Mouse (Mus musculus): ENCODE data around the gene Actl6a. TPM values are rescaled to one million over a fixed set of nuclear protein-coding genes. Genes with fewer than 3 reads are reported as not detected.
"Not testable (repeated sequence)": the region's sequence is repeated elsewhere in the genome, so short reads cannot be mapped to it uniquely, and the experiment has no call there.

Actl6a gene
- polyA plus RNA-seq, 1 experiment = 23.6 TPM

GRCm38 (mm10) chr3:32709388-32709787, 3.3 kb downstream of the Actl6a start:
- H3K4me1 ChIP-seq (ENCODE audit: control insufficient read depth, insufficient read depth, insufficient read length, low read length) = no peaks in the 10 kb centered on the region
- peak overlapping the region; percentile 89 for H3K4me3 ChIP-seq (ENCODE audit: insufficient read depth, low read depth, low read length)
- H3K27ac ChIP-seq (replicated peaks; ENCODE audit: low read depth, low read length) = peak overlapping the region; percentile 72

- Histone ChIP-seq H3K27ac (replicated peaks; ENCODE audit: low read depth, low read length) (no peak overlapping the region), H3K4me1 (ENCODE audit: control insufficient read depth, insufficient read depth, insufficient read length, low read length) (no peaks in the 10 kb centered on the region), H3K4me3 (ENCODE audit: insufficient read depth, low read depth, low read length) (no peak overlapping the region)
Measured at GRCm38 (mm10) chr3:32713711-32714110, 7.6 kb downstream of the Actl6a start.

- H3K4me1 ChIP-seq (ENCODE audit: control insufficient read depth, insufficient read depth, insufficient read length, low read length); H3K27ac ChIP-seq (replicated peaks; ENCODE audit: low read depth, low read length); H3K4me3 ChIP-seq (ENCODE audit: insufficient read depth, low read depth, low read length): not testable (repeated sequence)
Measured at GRCm38 (mm10) chr3:32717403-32717802, 11.3 kb downstream of the Actl6a start.

GRCm38 (mm10) chr3:32718271-32718670, 12.2 kb downstream of the Actl6a start:
- Histone ChIP-seq H3K4me1 (ENCODE audit: control insufficient read depth, insufficient read depth, insufficient read length, low read length) (no peaks in the 10 kb centered on the region), H3K4me3 (ENCODE audit: insufficient read depth, low read depth, low read length) (no peak overlapping the region), H3K27ac (replicated peaks; ENCODE audit: low read depth, low read length) (no peak overlapping the region)

GRCm38 (mm10) chr3:32724191-32724590, 18.1 kb downstream of the Actl6a start:
- Histone ChIP-seq H3K27ac (replicated peaks; ENCODE audit: low read depth, low read length) (no peak overlapping the region), H3K4me3 (ENCODE audit: insufficient read depth, low read depth, low read length) (no peak overlapping the region), H3K4me1 (ENCODE audit: control insufficient read depth, insufficient read depth, insufficient read length, low read length) (no peaks in the 10 kb centered on the region)

GRCm38 (mm10) chr3:32725951-32726350, 19.9 kb downstream of the Actl6a start:
- no peak overlapping the region for H3K4me3 ChIP-seq (ENCODE audit: insufficient read depth, low read depth, low read length)
- H3K4me1 ChIP-seq (ENCODE audit: control insufficient read depth, insufficient read depth, insufficient read length, low read length) = no peaks in the 10 kb centered on the region
- H3K27ac ChIP-seq (replicated peaks; ENCODE audit: low read depth, low read length) = no peak overlapping the region

GRCm38 (mm10) chr3:32727861-32728260, 21.8 kb downstream of the Actl6a start:
- H3K4me3 ChIP-seq (ENCODE audit: insufficient read depth, low read depth, low read length) = no peak overlapping the region
- H3K4me1 ChIP-seq (ENCODE audit: control insufficient read depth, insufficient read depth, insufficient read length, low read length) = no peaks in the 10 kb centered on the region
- no peak overlapping the region for H3K27ac ChIP-seq (replicated peaks; ENCODE audit: low read depth, low read length)

GRCm38 (mm10) chr3:32736244-32737171, 30.4 kb downstream of the Actl6a start, which contains the start of gene Ndufb5:
TSS of gene Ndufb5 (plus strand) at chr3:32736990.
- Histone ChIP-seq H3K4me1 (ENCODE audit: control insufficient read depth, insufficient read depth, insufficient read length, low read length) (peaks cover 11% of the 10 kb centered on the region; the same call in 1 of the 2 replicates), H3K27ac (replicated peaks; ENCODE audit: low read depth, low read length) (peak within 1 kb of the TSS; percentile 93), H3K4me3 (ENCODE audit: insufficient read depth, low read depth, low read length) (peak within 1 kb of the TSS; percentile 89)

- H3K27ac ChIP-seq (replicated peaks; ENCODE audit: low read depth, low read length) = peak within 1 kb of the TSS; percentile 93
Measured at GRCm38 (mm10) chr3:32737172-32737655, 31.1 kb downstream of the Actl6a start, which contains the start of gene Mrpl47. TSS of gene Mrpl47 (minus strand) at chr3:32737605.

GRCm38 (mm10) chr3:32738549-32738948, 32.5 kb downstream of the Actl6a start:
- H3K4me1 ChIP-seq (ENCODE audit: control insufficient read depth, insufficient read depth, insufficient read length, low read length) = peaks cover 12% of the 10 kb centered on the region; the same call in 1 of the 2 replicates
- peak overlapping the region; percentile 90 for H3K27ac ChIP-seq (replicated peaks; ENCODE audit: low read depth, low read length)
- peak overlapping the region; percentile 88 for H3K4me3 ChIP-seq (ENCODE audit: insufficient read depth, low read depth, low read length)

More at GRCm38 (mm10) chr3:32737172-32737655, 31.1 kb downstream of the Actl6a start, which contains the start of gene Mrpl47:
- Histone ChIP-seq H3K4me1 (ENCODE audit: control insufficient read depth, insufficient read depth, insufficient read length, low read length) (peaks cover 12% of the 10 kb centered on the region; the same call in 1 of the 2 replicates), H3K4me3 (ENCODE audit: insufficient read depth, low read depth, low read length) (peak within 1 kb of the TSS; percentile 89)

GRCm38 (mm10) chr3:32742276-32742780, 36.2 kb downstream of the Actl6a start:
- Histone ChIP-seq H3K27ac (replicated peaks; ENCODE audit: low read depth, low read length) (no peak overlapping the region), H3K4me3 (ENCODE audit: insufficient read depth, low read depth, low read length) (no peak overlapping the region), H3K4me1 (ENCODE audit: control insufficient read depth, insufficient read depth, insufficient read length, low read length) (peaks cover 12% of the 10 kb centered on the region; the same call in 1 of the 2 replicates)

- Histone ChIP-seq H3K27ac (replicated peaks; ENCODE audit: low read depth, low read length) (no peak overlapping the region), H3K4me3 (ENCODE audit: insufficient read depth, low read depth, low read length) (no peak overlapping the region), H3K4me1 (ENCODE audit: control insufficient read depth, insufficient read depth, insufficient read length, low read length) (0 out of 2 replicates have a peak, but pooled peaks cover 2% of the 10 kb centered on the region)
Measured at GRCm38 (mm10) chr3:32745001-32745400, 38.9 kb downstream of the Actl6a start.

- H3K4me1 ChIP-seq (ENCODE audit: control insufficient read depth, insufficient read depth, insufficient read length, low read length); H3K4me3 ChIP-seq (ENCODE audit: insufficient read depth, low read depth, low read length); H3K27ac ChIP-seq (replicated peaks; ENCODE audit: low read depth, low read length): not testable (repeated sequence)
Measured at GRCm38 (mm10) chr3:32745426-32745825, 39.3 kb downstream of the Actl6a start.

- H3K4me1 ChIP-seq (ENCODE audit: control insufficient read depth, insufficient read depth, insufficient read length, low read length) = no peaks in the 10 kb centered on the region
- no peak overlapping the region for H3K27ac ChIP-seq (replicated peaks; ENCODE audit: low read depth, low read length)
- H3K4me3 ChIP-seq (ENCODE audit: insufficient read depth, low read depth, low read length) = no peak overlapping the region
Measured at GRCm38 (mm10) chr3:32748384-32748783, 42.3 kb downstream of the Actl6a start.

GRCm38 (mm10) chr3:32749820-32750579, 43.9 kb downstream of the Actl6a start:
- no peak overlapping the region for H3K4me3 ChIP-seq (ENCODE audit: insufficient read depth, low read depth, low read length)
- no peaks in the 10 kb centered on the region for H3K4me1 ChIP-seq (ENCODE audit: control insufficient read depth, insufficient read depth, insufficient read length, low read length)
- no peak overlapping the region for H3K27ac ChIP-seq (replicated peaks; ENCODE audit: low read depth, low read length)
